Mouse (Mus musculus): ENCODE measurements around the gene Ccdc6.

DNA sequence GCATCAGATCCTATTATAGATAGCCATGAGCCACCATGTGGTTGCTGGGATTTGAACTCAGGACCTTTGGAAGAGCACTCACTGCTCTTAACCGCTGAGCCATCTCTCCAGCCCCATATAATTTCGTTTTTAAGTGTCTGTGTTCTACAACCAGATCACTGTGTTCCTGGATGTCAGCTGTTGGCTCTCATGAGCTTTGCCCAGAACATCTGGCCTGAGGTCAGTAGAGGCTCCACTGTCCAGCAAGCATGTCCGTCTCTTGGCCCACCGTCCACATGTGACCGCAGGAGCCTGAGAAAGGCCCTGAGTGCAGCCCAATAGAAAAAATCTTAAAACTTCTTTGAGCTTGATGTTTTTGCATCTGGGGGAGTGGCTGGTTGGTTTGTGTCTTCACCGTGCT, 99.7 kb downstream of the Ccdc6 start:
- TF ChIP-seq CTCF (IDR thresholded peaks at IDR 0.05) (no peak), POLR2A (IDR thresholded peaks at IDR 0.05; ENCODE audit: insufficient read depth, low read depth, low read length) (no peak), EP300 (IDR thresholded peaks at IDR 0.05; ENCODE audit: insufficient read depth, low read depth, low read length) (no peak)
